Mouse (Mus musculus) E14TG2a.4 (cell line): ENCODE measurements at regions not wholly inside any gene's neighbourhood (a gene's known extent, or its start where the extent isn't known, plus 50 kb on each side); places are given as distances from the start of the nearest gene placed in this dataset.
"Not testable (repeated sequence)": the region's sequence is repeated elsewhere in the genome, so short reads cannot be mapped to it uniquely, and the experiment has no call there.

ENCODE experiments used
- H3K27me3 ChIP-seq: 2 replicates; pipeline ENCODE4 v1.6.1; 2014; ENCODE audit warnings: low read length, control low read depth; ENCODE audit not compliant: insufficient read depth
- H3K36me3 ChIP-seq: 2 replicates; pipeline ENCODE4 v1.6.1; 2014; ENCODE audit warnings: low read length, control low read depth; ENCODE audit not compliant: insufficient read depth
- H3K4me1 ChIP-seq: replicated peaks from 2 replicates; pipeline ENCODE4 v1.6.1; 2014; ENCODE audit warnings: low read depth, low read length, control low read depth
- H3K4me3 ChIP-seq: replicated peaks from 2 replicates; pipeline ENCODE4 v1.5.1; 2014; ENCODE audit warnings: mild to moderate bottlenecking, low read length
- H3K9me3 ChIP-seq: 2 replicates; pipeline ENCODE4 v1.6.1; 2014; ENCODE audit warnings: low read length, control low read depth
- CTCF ChIP-seq: conservative IDR thresholded peaks from 2 replicates; pipeline ENCODE4 v1.5.1; 2014; ENCODE audit warnings: low read length
- NANOG ChIP-seq: IDR thresholded peaks from 2 replicates; pipeline ENCODE4 v1.6.1; 2014; ENCODE audit warnings: borderline replicate concordance, low read length, mixed read lengths
- POU5F1 ChIP-seq: IDR thresholded peaks from 2 replicates; pipeline ENCODE4 v1.6.1; 2014; ENCODE audit warnings: low read length, borderline replicate concordance

GRCm38 (mm10) chr12:63031956-63032355 lies 1442.5 kb downstream of the Fscb start:
- Histone ChIP-seq H3K27me3 (no peaks in the 10 kb centered on the region), H3K4me1 (peaks cover 37% of the 10 kb centered on the region), H3K4me3 (no peak overlapping the region), H3K36me3 (0 out of 2 replicates have a peak, but pooled peaks cover 4% of the 10 kb centered on the region), H3K9me3 (0 out of 2 replicates have a peak, but pooled peaks cover 9% of the 10 kb centered on the region)
- TF ChIP-seq NANOG (peak; percentile 31; the same call in 1 of the 2 replicates), POU5F1 (no peak)

- peak; percentile 66; the same call in 1 of the 2 replicates for TF ChIP-seq POU5F1
- TF ChIP-seq CTCF, result no peak
- TF ChIP-seq NANOG, result peak; percentile 79
- H3K27me3 ChIP-seq, result no peaks in the 10 kb centered on the region
- peaks cover 45% of the 10 kb centered on the region for H3K4me1 ChIP-seq
- 0 out of 2 replicates have a peak, but pooled peaks cover 4% of the 10 kb centered on the region for H3K36me3 ChIP-seq
- H3K9me3 ChIP-seq, result 0 out of 2 replicates have a peak, but pooled peaks cover 9% of the 10 kb centered on the region
- H3K4me3 ChIP-seq, result peak overlapping the region; percentile 8; the same call in 1 of the 2 replicates
Measured at GRCm38 (mm10) chr12:63028218-63028617, 1446.3 kb downstream of the Fscb start.

- not testable (repeated sequence) for H3K36me3 ChIP-seq, H3K4me3 ChIP-seq, H3K9me3 ChIP-seq, H3K27me3 ChIP-seq
- H3K4me1 ChIP-seq, result peaks cover 16% of the 10 kb centered on the region
- 0 out of 2 replicates have a peak, but pooled peaks have one; percentile 21 for TF ChIP-seq NANOG
Measured at GRCm38 (mm10) chr12:63010866-63011265, 1463.6 kb downstream of the Fscb start.
